Mouse (Mus musculus) spleen, adult 2 months (tissue): ENCODE measurements around the gene Apaf1.

Source experiments
- CTCF ChIP-seq: fragments of 200-500 bp; IDR thresholded peaks from 2 replicates; pipeline ENCODE4 v1.5.1; 2011; ENCODE audit warnings: mild to moderate bottlenecking, inconsistent platforms; ENCODE audit not compliant: insufficient read depth, insufficient read length, insufficient replicate concordance; ENCODE audit errors: extremely low read depth
- POLR2A ChIP-seq: fragments of 200-500 bp; IDR thresholded peaks from 2 replicates; pipeline ENCODE4 v1.6.1; 2011; ENCODE audit warnings: low read depth, low read length, inconsistent platforms

- TF ChIP-seq CTCF (no peak), POLR2A (no peak)
These were observed 82.7 kb downstream of the Apaf1 start for GRCm38 (mm10) chr10:90999899-91000298.
